Mouse (Mus musculus) adrenal gland (tissue): ENCODE data around the gene Gas2l3.

ENCODE experiments used
- intact Hi-C: fragments of 180-260 bp; cut with DNase I; formaldehyde crosslinking; loops from one replicate; pipeline ENCODE4 v1.15.1; 2025
- long read RNA-seq, 2 experiments: library from polyadenylated mRNA; unstranded; transcript quantifications; one replicate each; pipeline ENCODE4 v2.0.0; 2020; ENCODE audit warnings: borderline replicate concordance in 1 of 2; ENCODE audit not compliant: insufficient replicate concordance in 1 of 2

Gene Gas2l3
- long read RNA-seq, experiment 1, full-length matches to known transcripts: 2 of 2 reads
- long read RNA-seq, experiment 1, partial matches to known transcripts: 0 of 2 reads
- long read RNA-seq, experiment 1, other reads (novel, unspliced or antisense): 0 of 2 reads
- long read RNA-seq, experiment 2, full-length matches to known transcripts: 1 of 1 reads
- long read RNA-seq, experiment 2, partial matches to known transcripts: 0 of 1 reads
- long read RNA-seq, experiment 2, other reads (novel, unspliced or antisense): 0 of 1 reads

- intact Hi-C loops: no loop called here
Observed at GRCm38 (mm10) chr10:89443623-89444151, at the start of gene Gas2l3. Gas2l3 (minus strand) TSS chr10:89443967.

DNA sequence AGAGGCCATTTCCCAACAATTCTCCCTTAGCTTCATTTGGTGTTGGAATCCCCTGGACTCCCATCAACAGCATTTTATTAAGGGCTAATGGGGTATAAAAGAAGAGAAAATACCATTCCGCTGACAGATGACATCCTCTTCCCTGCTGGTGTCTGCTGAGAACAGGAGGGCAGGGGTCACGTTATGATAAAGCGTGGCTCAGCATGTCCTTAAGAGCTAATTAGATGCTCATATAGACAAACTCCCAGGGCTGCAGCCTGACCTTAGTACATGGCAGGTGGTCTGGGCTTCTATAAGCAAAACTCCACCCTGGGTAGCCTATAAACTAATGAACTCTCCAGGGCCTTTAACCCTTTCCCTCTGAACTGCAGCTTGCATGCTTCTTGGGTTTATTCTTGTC, 47.6 kb upstream of the Gas2l3 start:
- intact Hi-C loops: no loop called here

GRCm38 (mm10) chr10:89490250-89490649, 46.5 kb upstream of the Gas2l3 start:
- intact Hi-C loops: no loop called here

DNA sequence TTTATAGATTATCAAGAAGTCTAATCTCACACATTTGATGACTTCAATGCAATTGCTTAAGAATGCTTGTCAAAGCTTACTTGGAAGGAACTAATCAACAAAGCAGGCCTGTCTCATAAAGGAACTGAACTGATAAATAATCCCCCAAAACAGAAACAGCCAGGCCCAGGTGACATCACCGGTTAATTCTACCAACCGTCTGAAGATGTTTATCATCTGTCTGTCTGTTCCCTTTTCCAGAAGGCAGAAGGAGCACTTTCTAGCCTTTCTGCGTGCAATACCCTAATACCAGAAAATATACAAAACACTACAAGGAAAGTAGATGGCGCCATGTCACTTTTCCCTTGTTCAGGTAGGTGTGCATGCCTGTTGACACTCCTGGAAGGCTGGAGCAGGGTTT, 45.7 kb upstream of the Gas2l3 start:
- intact Hi-C loops: no loop called here

GRCm38 (mm10) chr10:89486995-89487742, 43.4 kb upstream of the Gas2l3 start:
- intact Hi-C loops: no loop called here

GRCm38 (mm10) chr10:89484907-89485306, 41.1 kb upstream of the Gas2l3 start:
- intact Hi-C loops: no loop called here

DNA sequence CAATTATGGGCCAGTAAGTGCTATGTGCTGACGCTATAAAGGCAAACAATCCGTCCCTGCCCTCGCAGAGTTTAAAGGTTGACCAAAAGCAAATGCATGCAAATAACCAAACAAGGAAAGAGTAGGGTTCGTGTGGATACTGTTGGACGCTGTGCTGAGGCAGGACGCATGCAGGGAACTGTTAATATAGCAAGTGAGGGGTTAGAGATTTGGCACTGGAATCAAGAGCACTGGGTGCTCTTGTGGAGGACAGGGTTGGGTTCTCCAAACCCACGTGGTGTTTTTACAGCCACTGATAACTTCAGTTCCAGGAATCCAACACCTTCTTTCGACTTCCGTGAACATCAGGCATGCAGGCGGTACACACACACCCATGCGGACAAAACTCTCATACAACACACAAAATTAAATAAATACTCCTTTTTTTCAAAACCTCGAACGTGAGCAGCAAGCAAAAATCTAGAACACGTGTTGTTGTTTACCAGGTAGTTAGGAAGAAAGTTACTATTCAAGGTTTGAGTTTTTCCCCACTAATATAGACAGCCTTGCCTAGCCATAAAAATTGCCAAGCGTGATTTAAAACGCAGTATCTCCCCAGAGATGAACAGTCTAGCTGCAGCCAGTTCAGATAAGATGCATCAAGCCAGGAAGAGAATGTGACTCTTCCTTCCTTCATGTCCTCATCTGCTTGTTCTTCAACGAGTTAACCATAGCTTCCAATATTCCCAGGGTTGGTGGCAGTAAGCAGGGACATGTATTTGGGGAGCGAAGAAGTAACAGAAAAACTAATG, 40.2 kb upstream of the Gas2l3 start:
- intact Hi-C loops: no loop called here

- intact Hi-C loops: no loop called here
Observed at GRCm38 (mm10) chr10:89483113-89483512, 39.3 kb upstream of the Gas2l3 start.

DNA sequence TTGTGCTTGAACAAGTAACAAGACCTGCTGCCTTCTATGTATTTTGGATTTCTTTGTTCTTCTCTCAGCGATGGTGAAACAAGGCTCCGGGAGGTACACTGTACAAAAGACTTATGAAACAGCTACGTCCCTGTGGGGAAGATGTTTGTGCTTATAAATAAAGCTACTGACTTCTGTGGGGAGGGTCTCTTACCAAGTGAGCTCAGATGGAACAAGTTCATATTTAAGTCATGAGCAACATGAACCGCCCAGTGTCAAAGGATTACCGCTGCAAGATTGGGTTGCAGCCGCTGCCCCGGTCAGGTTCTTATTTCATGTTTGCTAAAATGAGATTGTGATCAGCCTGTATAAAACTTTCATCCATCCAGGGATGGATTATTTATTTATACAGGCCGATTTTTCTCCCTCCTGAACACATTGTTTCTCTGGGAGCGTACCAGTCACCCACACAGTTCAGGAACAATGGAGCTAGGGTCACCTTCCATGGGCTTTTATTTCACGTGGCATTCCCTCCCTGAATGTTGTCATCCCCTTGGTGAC, 38.4 kb upstream of the Gas2l3 start:
- intact Hi-C loops: no loop called here

GRCm38 (mm10) chr10:89481638-89482037, 37.9 kb upstream of the Gas2l3 start:
- intact Hi-C loops: no loop called here

DNA sequence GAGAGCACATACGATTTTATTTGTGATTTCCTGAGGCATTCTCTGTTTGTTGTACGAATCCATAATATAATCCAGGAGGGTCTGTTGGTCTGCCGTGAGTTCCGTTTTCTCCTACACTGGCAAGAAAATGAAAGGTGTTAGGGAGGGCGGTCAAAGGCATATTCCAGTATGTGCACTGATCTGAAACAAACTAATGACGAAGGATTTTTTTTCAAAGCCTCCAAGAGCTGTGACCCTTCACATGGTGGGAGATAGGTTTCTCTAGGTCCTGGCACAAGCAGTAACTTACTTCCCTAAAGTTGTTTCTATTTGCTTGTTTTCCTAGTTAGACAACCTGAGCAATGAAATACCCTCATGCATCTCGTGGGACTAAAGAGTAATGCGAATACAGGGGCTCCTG, 35.0 kb upstream of the Gas2l3 start:
- intact Hi-C loops: no loop called here

DNA sequence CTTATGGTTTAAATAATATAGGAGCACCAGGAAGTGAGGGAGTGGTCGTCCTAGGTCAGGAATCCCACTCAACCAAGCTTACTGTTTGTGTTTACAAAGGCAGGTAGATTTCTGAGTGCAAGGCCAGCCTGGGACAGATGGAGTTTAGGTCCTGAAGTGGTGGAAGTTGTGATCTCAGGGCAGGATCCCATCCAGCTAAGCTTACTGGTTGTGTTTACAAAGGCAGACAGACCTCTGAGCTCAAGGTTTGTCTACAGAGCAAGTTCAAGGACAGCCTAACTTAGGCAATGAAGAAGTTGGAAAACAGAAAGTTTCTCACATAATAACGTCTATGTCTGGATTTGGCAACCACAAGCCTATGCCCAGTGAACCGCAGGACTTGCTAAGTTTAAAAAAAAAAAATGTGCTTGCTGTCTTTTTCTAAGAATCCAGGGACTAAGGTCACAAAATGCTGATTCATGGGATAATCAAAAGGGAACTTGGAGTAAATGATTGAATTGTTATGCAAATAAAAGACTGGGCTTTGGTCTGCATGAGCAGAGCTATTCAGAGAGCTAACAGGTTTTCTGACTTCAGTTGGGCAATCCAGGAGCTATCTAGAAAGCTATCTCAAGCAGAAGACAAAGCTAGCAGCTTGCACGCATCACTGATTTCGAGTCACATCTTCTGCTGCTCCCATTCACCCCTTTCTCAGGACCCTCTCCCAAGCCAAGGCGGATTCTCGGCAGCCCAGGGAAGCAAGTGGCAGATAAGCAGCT, 27.0 kb upstream of the Gas2l3 start:
- intact Hi-C loops: no loop called here

GRCm38 (mm10) chr10:89464760-89465405, 21.1 kb upstream of the Gas2l3 start:
- intact Hi-C loops: no loop called here

DNA sequence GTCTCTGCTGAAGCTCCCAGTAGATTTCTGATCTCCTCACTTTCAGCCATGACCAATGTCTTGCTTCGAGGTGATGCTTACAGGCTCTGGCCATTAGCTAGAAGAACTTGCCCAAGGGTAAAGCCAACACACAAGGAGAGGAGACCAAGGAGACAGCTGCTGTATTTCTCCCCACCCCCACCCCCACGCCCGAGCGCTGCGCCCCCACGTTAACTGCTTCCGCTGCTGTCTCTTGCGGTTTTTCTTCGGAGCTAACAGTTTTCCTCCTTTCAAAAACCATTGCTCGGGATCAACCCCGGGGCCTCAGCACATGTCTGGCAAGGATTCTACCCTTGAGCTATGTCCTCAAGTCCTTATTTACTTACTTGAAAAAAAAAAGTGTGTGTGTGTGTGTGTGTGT, 19.1 kb upstream of the Gas2l3 start:
- intact Hi-C loops: loop anchor here (2.0 kb wide), 1 partner anchor 168 kb away; no protein-coding TSS in a partner anchor

GRCm38 (mm10) chr10:89461856-89462507, 18.2 kb upstream of the Gas2l3 start:
- intact Hi-C loops: loop anchor here (2.0 kb wide), 1 partner anchor 169 kb away; no protein-coding TSS in a partner anchor

DNA sequence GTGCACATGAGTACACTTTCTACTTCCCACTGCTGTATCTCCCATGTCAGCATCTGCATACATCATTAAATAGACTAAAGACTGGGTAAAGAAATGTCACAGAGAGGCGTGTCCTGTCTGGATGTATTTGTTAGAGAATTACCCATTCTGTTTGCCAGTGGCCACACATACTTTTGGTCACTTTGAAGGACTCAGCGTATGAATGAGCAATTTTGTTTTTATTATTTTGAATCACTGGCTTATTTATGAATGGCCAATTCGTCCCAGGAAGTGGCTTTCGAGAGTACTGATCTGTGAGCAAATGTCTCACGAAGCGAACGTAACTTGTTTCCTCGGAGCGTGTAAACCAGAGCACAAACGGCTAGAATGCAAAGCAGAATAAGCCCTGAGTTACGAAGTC, 17.2 kb upstream of the Gas2l3 start:
- intact Hi-C loops: no loop called here

GRCm38 (mm10) chr10:89458770-89459169, 15.0 kb upstream of the Gas2l3 start:
- intact Hi-C loops: no loop called here

- intact Hi-C loops: no loop called here
Observed at GRCm38 (mm10) chr10:89453794-89454193, 10.0 kb upstream of the Gas2l3 start.

GRCm38 (mm10) chr10:89453068-89453641, 9.4 kb upstream of the Gas2l3 start:
- intact Hi-C loops: no loop called here
